7 mouse cellular contexts compared by ENCODE assay signal in genomic region chr2:142859452-142859851, GRCm38 (mm10). TPM values are rescaled to one million over a fixed set of nuclear protein-coding genes. Genes with fewer than 3 reads are reported as not detected.
A peak's percentile ranks its signal among the peaks of the same experiment; 100 is the strongest.
DNase-seq lines count a peak whose midpoint lies in the region; ATAC-seq lines count a peak whose summit lies in the region.

No protein-coding gene starts in this region.

- 69% methylated on average over 4 of the region's 4 CpGs for WGBS in stomach, embryonic 14.5 days

- no peak overlapping the region for H3K9ac ChIP-seq in stomach, embryonic 14.5 days (replicated peaks; ENCODE audit: low read depth, low read length)

- H3K4me3 ChIP-seq in stomach, embryonic 14.5 days (ENCODE audit: low read depth, low read length), result no peak overlapping the region

- peak; percentile 39 for ATAC-seq in CD4-positive, CD25-positive, alpha-beta regulatory T cell, adult 4 months
- ATAC-seq in stomach, embryonic 14.5 days (ENCODE audit: insufficient number of reproducible peaks, insufficient read depth, low FRiP score, low read depth), result peak; percentile 72

- DNase-seq in MEL-GATA-1-ER (ENCODE audit: extremely low read depth, low read depth), result peak; percentile 6
- peak; percentile 78 to 80 for DNase-seq in cerebellum, postnatal 14 days
- peak; percentile 55 for DNase-seq in heart, postnatal 4 days
- peak; percentile 72 for DNase-seq in layer of hippocampus, adult 9-10 months (ENCODE audit: low spot score)
- DNase-seq in lung, postnatal 25 days (ENCODE audit: low spot score), result peak; percentile 74

- no peak overlapping the region for H3K4me2 ChIP-seq in stomach, embryonic 14.5 days (replicated peaks; ENCODE audit: low read depth, low read length)

- no peaks in the 10 kb centered on the region for H3K9me3 ChIP-seq in stomach, embryonic 14.5 days (ENCODE audit: control insufficient read depth, low read depth, low read length)

- H3K27ac ChIP-seq in stomach, embryonic 14.5 days (ENCODE audit: low read length), result no peak overlapping the region

- H3K36me3 ChIP-seq in stomach, embryonic 14.5 days (ENCODE audit: control insufficient read depth, insufficient read depth, low read length), result no peaks in the 10 kb centered on the region; the same call in 1 of the 2 replicates

- H3K4me1 ChIP-seq in stomach, embryonic 14.5 days (ENCODE audit: control insufficient read depth, insufficient read depth, low read length), result no peaks in the 10 kb centered on the region

- H3K27me3 ChIP-seq in stomach, embryonic 14.5 days (ENCODE audit: control insufficient read depth, insufficient read depth, low read length), result no peaks in the 10 kb centered on the region

RNA-seq across cellular contexts. Expression of gene Kif16b, which starts 41.9 kb away (rescaled TPM):
- polyA plus RNA-seq in CD4-positive, CD25-positive, alpha-beta regulatory T cell, adult 4 months (2017; shearing (Covaris generic)), result 10 to 100 TPM in 1 of 2 experiments, 1 to 10 TPM in 1; 9.3 to 11.5 TPM
- 10 to 100 TPM; 24.9 to 27.0 TPM for total RNA-seq in heart, postnatal 4 days (2021)
- polyA plus RNA-seq in stomach, embryonic 14.5 days (2014; fragmentation: Nextera tagmentation; extraction: Ambion mirVana), result 12.9 and 13.5 TPM in 2 replicates

Comparison
In these comparisons a context has a peak if more than half of its experiments do, and no peak if none do; other contexts are left out.
1. DNase-seq: peak in every context shown above with its lines; median percentile 79 in cerebellum, postnatal 14 days; 74 in lung, postnatal 25 days; 72 in layer of hippocampus, adult 9-10 months; 55 in heart, postnatal 4 days; 6 in MEL-GATA-1-ER.